Mouse (Mus musculus): ENCODE data around the gene Ptpn3. TPM values are rescaled to one million over a fixed set of nuclear protein-coding genes. Genes with fewer than 3 reads are reported as not detected.

Ptpn3 gene
- polyA plus RNA-seq, 1 experiment from 2014 or later: 3.8 TPM

- Histone ChIP-seq H3K9ac (ENCODE audit: low read depth, low read length) (no peak overlapping the region), H3K36me3 (ENCODE audit: control insufficient read depth, insufficient read depth, low read length) (no peaks in the 10 kb centered on the region), H3K4me1 (ENCODE audit: control insufficient read depth, insufficient read depth, low read length) (0 out of 2 replicates have a peak, but pooled peaks cover 7% of the 10 kb centered on the region), H3K27me3 (replicated peaks; ENCODE audit: control insufficient read depth, insufficient read depth, low read length) (no peaks in the 10 kb centered on the region), H3K27ac (replicated peaks; ENCODE audit: low read depth, low read length) (no peak overlapping the region), H3K4me2 (ENCODE audit: low read depth, low read length) (peak overlapping the region; percentile 26; the same call in 1 of the 2 replicates), H3K9me3 (ENCODE audit: control insufficient read depth, low read length) (no peaks in the 10 kb centered on the region), H3K4me3 (ENCODE audit: low read depth, low read length) (no peak overlapping the region)
- 38% methylated on average over 23 of the region's 23 CpGs for WGBS
- no peak for ATAC-seq (ENCODE audit: low read depth)
- peak; percentile 75 for DNase-seq (ENCODE audit: low spot score)
Measured at GRCm38 (mm10) chr4:57320606-57321327, 19.1 kb upstream of the Ptpn3 start.

GRCm38 (mm10) chr4:57318525-57319212 is 17.0 kb upstream of the Ptpn3 start:
- DNase-seq (ENCODE audit: low spot score): peak; percentile 74
- H3K9ac ChIP-seq (ENCODE audit: low read depth, low read length): no peak overlapping the region
- no peaks in the 10 kb centered on the region for H3K27me3 ChIP-seq (replicated peaks; ENCODE audit: control insufficient read depth, insufficient read depth, low read length)
- no peak overlapping the region for H3K4me2 ChIP-seq (ENCODE audit: low read depth, low read length)
- H3K27ac ChIP-seq (replicated peaks; ENCODE audit: low read depth, low read length): no peak overlapping the region
- H3K36me3 ChIP-seq (ENCODE audit: control insufficient read depth, insufficient read depth, low read length): no peaks in the 10 kb centered on the region
- WGBS: 25% methylated on average over 10 of the region's 10 CpGs
- ATAC-seq (ENCODE audit: low read depth): 0 out of 2 replicates have a peak, but pooled peaks have one; percentile 44
- no peaks in the 10 kb centered on the region for H3K9me3 ChIP-seq (ENCODE audit: control insufficient read depth, low read length)
- H3K4me3 ChIP-seq (ENCODE audit: low read depth, low read length): no peak overlapping the region
- H3K4me1 ChIP-seq (ENCODE audit: control insufficient read depth, insufficient read depth, low read length): 0 out of 2 replicates have a peak, but pooled peaks cover 7% of the 10 kb centered on the region

GRCm38 (mm10) chr4:57312256-57313166 is 10.9 kb upstream of the Ptpn3 start:
- no peak overlapping the region for H3K4me3 ChIP-seq (ENCODE audit: low read depth, low read length)
- no peaks in the 10 kb centered on the region; the same call in 1 of the 2 replicates for H3K4me1 ChIP-seq (ENCODE audit: control insufficient read depth, insufficient read depth, low read length)
- H3K9ac ChIP-seq (ENCODE audit: low read depth, low read length): no peak overlapping the region
- no peak overlapping the region for H3K27ac ChIP-seq (replicated peaks; ENCODE audit: low read depth, low read length)
- no peaks in the 10 kb centered on the region for H3K27me3 ChIP-seq (replicated peaks; ENCODE audit: control insufficient read depth, insufficient read depth, low read length)
- 79% methylated on average over 8 of the region's 8 CpGs for WGBS
- H3K4me2 ChIP-seq (ENCODE audit: low read depth, low read length): no peak overlapping the region
- ATAC-seq (ENCODE audit: low read depth): no peak
- no peaks in the 10 kb centered on the region for H3K36me3 ChIP-seq (ENCODE audit: control insufficient read depth, insufficient read depth, low read length)
- DNase-seq (ENCODE audit: low spot score): no peak
- H3K9me3 ChIP-seq (ENCODE audit: control insufficient read depth, low read length): no peaks in the 10 kb centered on the region

- H3K36me3 ChIP-seq (ENCODE audit: control insufficient read depth, insufficient read depth, low read length): no peaks in the 10 kb centered on the region
- WGBS: 90% methylated on average over 4 of the region's 4 CpGs
- DNase-seq (ENCODE audit: low spot score) (no peak), ATAC-seq (ENCODE audit: low read depth) (no peak)
- no peaks in the 10 kb centered on the region for H3K9me3 ChIP-seq (ENCODE audit: control insufficient read depth, low read length)
- H3K27me3 ChIP-seq (replicated peaks; ENCODE audit: control insufficient read depth, insufficient read depth, low read length): no peaks in the 10 kb centered on the region
- no peak overlapping the region for H3K27ac ChIP-seq (replicated peaks; ENCODE audit: low read depth, low read length)
- H3K9ac ChIP-seq (ENCODE audit: low read depth, low read length): no peak overlapping the region
- no peak overlapping the region for H3K4me2 ChIP-seq (ENCODE audit: low read depth, low read length)
- H3K4me1 ChIP-seq (ENCODE audit: control insufficient read depth, insufficient read depth, low read length): no peaks in the 10 kb centered on the region; the same call in 1 of the 2 replicates
- no peak overlapping the region for H3K4me3 ChIP-seq (ENCODE audit: low read depth, low read length)
Measured at GRCm38 (mm10) chr4:57311750-57312149, 10.1 kb upstream of the Ptpn3 start.

- Histone ChIP-seq H3K9me3 (ENCODE audit: control insufficient read depth, low read length) (no peaks in the 10 kb centered on the region), H3K4me3 (ENCODE audit: low read depth, low read length) (no peak overlapping the region), H3K4me1 (ENCODE audit: control insufficient read depth, insufficient read depth, low read length) (no peaks in the 10 kb centered on the region; the same call in 1 of the 2 replicates), H3K27me3 (replicated peaks; ENCODE audit: control insufficient read depth, insufficient read depth, low read length) (no peaks in the 10 kb centered on the region), H3K9ac (ENCODE audit: low read depth, low read length) (no peak overlapping the region), H3K36me3 (ENCODE audit: control insufficient read depth, insufficient read depth, low read length) (no peaks in the 10 kb centered on the region), H3K4me2 (ENCODE audit: low read depth, low read length) (peak overlapping the region; percentile 42), H3K27ac (replicated peaks; ENCODE audit: low read depth, low read length) (no peak overlapping the region)
- DNase-seq (ENCODE audit: low spot score): peak; percentile 34
- no peak for ATAC-seq (ENCODE audit: low read depth)
- WGBS: 40% methylated on average over 26 of the region's 26 CpGs
Measured at GRCm38 (mm10) chr4:57308214-57309000, 6.8 kb upstream of the Ptpn3 start.

GRCm38 (mm10) chr4:57307747-57308146 is 6.1 kb upstream of the Ptpn3 start:
- Histone ChIP-seq H3K9ac (ENCODE audit: low read depth, low read length) (no peak overlapping the region), H3K27ac (replicated peaks; ENCODE audit: low read depth, low read length) (no peak overlapping the region), H3K27me3 (replicated peaks; ENCODE audit: control insufficient read depth, insufficient read depth, low read length) (no peaks in the 10 kb centered on the region), H3K4me1 (ENCODE audit: control insufficient read depth, insufficient read depth, low read length) (no peaks in the 10 kb centered on the region; the same call in 1 of the 2 replicates), H3K36me3 (ENCODE audit: control insufficient read depth, insufficient read depth, low read length) (no peaks in the 10 kb centered on the region), H3K9me3 (ENCODE audit: control insufficient read depth, low read length) (no peaks in the 10 kb centered on the region), H3K4me3 (ENCODE audit: low read depth, low read length) (no peak overlapping the region), H3K4me2 (ENCODE audit: low read depth, low read length) (no peak overlapping the region)
- WGBS: 70% methylated on average over 4 of the region's 4 CpGs
- DNase-seq (ENCODE audit: low spot score) (no peak), ATAC-seq (ENCODE audit: low read depth) (no peak)

GRCm38 (mm10) chr4:57306260-57306659 is 4.6 kb upstream of the Ptpn3 start:
- no peak overlapping the region for H3K9ac ChIP-seq (ENCODE audit: low read depth, low read length)
- H3K4me3 ChIP-seq (ENCODE audit: low read depth, low read length): no peak overlapping the region
- no peaks in the 10 kb centered on the region for H3K27me3 ChIP-seq (replicated peaks; ENCODE audit: control insufficient read depth, insufficient read depth, low read length)
- DNase-seq (ENCODE audit: low spot score): no peak
- H3K9me3 ChIP-seq (ENCODE audit: control insufficient read depth, low read length): no peaks in the 10 kb centered on the region
- H3K27ac ChIP-seq (replicated peaks; ENCODE audit: low read depth, low read length): no peak overlapping the region
- no peak overlapping the region for H3K4me2 ChIP-seq (ENCODE audit: low read depth, low read length)
- no peak for ATAC-seq (ENCODE audit: low read depth)
- H3K4me1 ChIP-seq (ENCODE audit: control insufficient read depth, insufficient read depth, low read length): no peaks in the 10 kb centered on the region; the same call in 1 of the 2 replicates
- 88% methylated on average over 4 of the region's 4 CpGs for WGBS
- H3K36me3 ChIP-seq (ENCODE audit: control insufficient read depth, insufficient read depth, low read length): no peaks in the 10 kb centered on the region

GRCm38 (mm10) chr4:57305644-57306043 is 4.0 kb upstream of the Ptpn3 start:
- no peaks in the 10 kb centered on the region for H3K36me3 ChIP-seq (ENCODE audit: control insufficient read depth, insufficient read depth, low read length)
- H3K27ac ChIP-seq (replicated peaks; ENCODE audit: low read depth, low read length): no peak overlapping the region
- H3K9ac ChIP-seq (ENCODE audit: low read depth, low read length): no peak overlapping the region
- no peak overlapping the region for H3K4me3 ChIP-seq (ENCODE audit: low read depth, low read length)
- DNase-seq (ENCODE audit: low spot score): no peak
- peaks cover 5% of the 10 kb centered on the region for H3K4me1 ChIP-seq (ENCODE audit: control insufficient read depth, insufficient read depth, low read length)
- no peak overlapping the region for H3K4me2 ChIP-seq (ENCODE audit: low read depth, low read length)
- H3K27me3 ChIP-seq (replicated peaks; ENCODE audit: control insufficient read depth, insufficient read depth, low read length): no peaks in the 10 kb centered on the region
- 68% methylated on average over 7 of the region's 7 CpGs for WGBS
- ATAC-seq (ENCODE audit: low read depth): no peak
- no peaks in the 10 kb centered on the region for H3K9me3 ChIP-seq (ENCODE audit: control insufficient read depth, low read length)
